Mouse (Mus musculus) bone marrow macrophage, adult 2 months (primary cell): ENCODE results near the gene St3gal4.

Experiments
- CTCF ChIP-seq: IDR thresholded peaks from 2 replicates; pipeline ENCODE4 v1.5.1; 2012; ENCODE audit warnings: low read depth, mild to moderate bottlenecking, low read length, moderate library complexity
- POLR2A ChIP-seq: IDR thresholded peaks from 2 replicates; pipeline ENCODE4 v1.6.1; 2012; ENCODE audit warnings: mild to moderate bottlenecking, low read depth, low read length, borderline replicate concordance

- TF ChIP-seq POLR2A (no peak), CTCF (no peak)
These were observed 99.7 kb downstream of the St3gal4 start for GRCm38 (mm10) chr9:35019372-35019771.
